8 mouse cellular contexts compared by ENCODE assay signal in the genomic region with DNA sequence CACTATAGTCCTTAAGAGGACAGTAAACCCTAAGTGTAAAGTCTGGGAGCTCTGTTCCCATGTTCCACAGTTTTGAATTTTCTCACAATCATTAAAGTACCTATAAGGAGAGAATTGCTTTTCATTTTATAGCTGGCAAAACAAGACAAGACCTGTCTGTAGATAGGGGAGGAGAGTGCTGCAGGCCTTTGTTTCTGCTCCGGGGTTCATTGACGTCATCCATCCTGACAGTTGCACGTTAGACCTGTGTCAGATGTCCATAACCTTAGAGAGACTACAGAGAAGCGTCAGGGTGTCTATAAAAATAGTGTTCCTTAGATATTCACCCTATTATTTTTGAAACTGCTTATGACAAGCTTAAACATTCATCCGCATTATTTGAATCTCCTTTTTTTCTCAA. TPM values are rescaled to one million over a fixed set of nuclear protein-coding genes. Genes with fewer than 3 reads are reported as not detected.
A peak's percentile ranks its signal among the peaks of the same experiment; 100 is the strongest.
DNase-seq lines count a peak whose midpoint lies in the region; ATAC-seq and TF ChIP-seq lines count a peak whose summit lies in the region.

No protein-coding gene starts in this region.

- no peak overlapping the region for H3K27ac ChIP-seq in heart, embryonic 16.5 days (ENCODE audit: low read length)
- H3K27ac ChIP-seq in bone marrow, adult 2 months (ENCODE audit: control insufficient read depth, insufficient read depth, low read depth, low read length, poor library complexity): no peak overlapping the region
- no peak overlapping the region for H3K27ac ChIP-seq in hindbrain, embryonic 16.5 days (ENCODE audit: low read depth, low read length)
- no peak overlapping the region for H3K27ac ChIP-seq in midbrain, embryonic 15.5 days
- no peak overlapping the region for H3K27ac ChIP-seq in thymus, adult 2 months (ENCODE audit: control insufficient read depth, insufficient read depth, low read length)

- WGBS in heart, embryonic 16.5 days: 52% methylated on average over 5 of the region's 5 CpGs
- 45% methylated on average over 5 of the region's 5 CpGs for WGBS in bone marrow, adult 2 months
- 70% methylated on average over 5 of the region's 5 CpGs for WGBS in hindbrain, embryonic 16.5 days
- 74% methylated on average over 5 of the region's 5 CpGs for WGBS in midbrain, embryonic 15.5 days
- WGBS in thymus, adult 2 months: 52% methylated on average over 5 of the region's 5 CpGs

- TF ChIP-seq CTCF in bone marrow, adult 2 months (IDR thresholded peaks at IDR 0.05; ENCODE audit: control insufficient read depth, insufficient read depth, low read length): no peak
- no peak for TF ChIP-seq CTCF in thymus, adult 2 months (IDR thresholded peaks at IDR 0.05; ENCODE audit: borderline replicate concordance, control insufficient read depth, extremely low read depth, insufficient read depth, low read length, poor library complexity)

- H3K27me3 ChIP-seq in heart, embryonic 16.5 days (ENCODE audit: control insufficient read depth, insufficient read depth, low read length): no peaks in the 10 kb centered on the region
- no peaks in the 10 kb centered on the region for H3K27me3 ChIP-seq in hindbrain, embryonic 16.5 days (replicated peaks; ENCODE audit: control insufficient read depth, insufficient read depth, low read length)
- H3K27me3 ChIP-seq in midbrain, embryonic 15.5 days (replicated peaks): no peaks in the 10 kb centered on the region
- no peaks in the 10 kb centered on the region for H3K27me3 ChIP-seq in thymus, adult 2 months (ENCODE audit: control insufficient read depth, insufficient read depth, low read length)

- peaks cover 17% of the 10 kb centered on the region for H3K4me1 ChIP-seq in heart, embryonic 16.5 days (ENCODE audit: control insufficient read depth, insufficient read depth, low read length)
- peaks cover 3% of the 10 kb centered on the region; the same call in 1 of the 2 replicates for H3K4me1 ChIP-seq in bone marrow, adult 2 months (ENCODE audit: control insufficient read depth, insufficient read depth, low read length)
- H3K4me1 ChIP-seq in hindbrain, embryonic 16.5 days (ENCODE audit: control insufficient read depth, insufficient read depth, low read depth, low read length): peaks cover 11% of the 10 kb centered on the region
- H3K4me1 ChIP-seq in midbrain, embryonic 15.5 days: peaks cover 13% of the 10 kb centered on the region
- peaks cover 2% of the 10 kb centered on the region for H3K4me1 ChIP-seq in thymus, adult 2 months (replicated peaks; ENCODE audit: control insufficient read depth, insufficient read depth, low read length)

- H3K9me3 ChIP-seq in heart, embryonic 16.5 days (replicated peaks; ENCODE audit: control insufficient read depth, low read length): no peaks in the 10 kb centered on the region
- H3K9me3 ChIP-seq in hindbrain, embryonic 16.5 days (ENCODE audit: control insufficient read depth, low read length): no peaks in the 10 kb centered on the region
- no peaks in the 10 kb centered on the region for H3K9me3 ChIP-seq in midbrain, embryonic 15.5 days

- H3K36me3 ChIP-seq in heart, embryonic 16.5 days (ENCODE audit: control insufficient read depth, insufficient read depth): peaks cover 2% of the 10 kb centered on the region; the same call in 1 of the 2 replicates
- H3K36me3 ChIP-seq in hindbrain, embryonic 16.5 days (ENCODE audit: control insufficient read depth, insufficient read depth, low read length): peaks cover 2% of the 10 kb centered on the region; the same call in 1 of the 2 replicates
- no peaks in the 10 kb centered on the region for H3K36me3 ChIP-seq in midbrain, embryonic 15.5 days (replicated peaks)
- peaks cover 8% of the 10 kb centered on the region for H3K36me3 ChIP-seq in thymus, adult 2 months (ENCODE audit: control insufficient read depth, insufficient read depth, low read length)

- TF ChIP-seq POLR2A in bone marrow, adult 2 months (IDR thresholded peaks at IDR 0.05; ENCODE audit: borderline replicate concordance, control insufficient read depth, low read depth, low read length): no peak
- TF ChIP-seq POLR2A in thymus, adult 2 months (IDR thresholded peaks at IDR 0.05; ENCODE audit: control insufficient read depth, extremely low read depth, insufficient read depth, low read length, poor library complexity): no peak

- ATAC-seq in heart, embryonic 16.5 days (replicated peaks; ENCODE audit: extremely low read depth, insufficient read depth, low FRiP score): no peak
- no peak for ATAC-seq in hindbrain, embryonic 16.5 days
- ATAC-seq in midbrain, embryonic 15.5 days (replicated peaks): no peak

- H3K9ac ChIP-seq in heart, embryonic 16.5 days (ENCODE audit: low read length): peak overlapping the region; percentile 94
- H3K9ac ChIP-seq in hindbrain, embryonic 16.5 days (ENCODE audit: low read depth, low read length): no peak overlapping the region
- H3K9ac ChIP-seq in midbrain, embryonic 15.5 days: 0 out of 2 replicates have a peak overlapping the region, but pooled peaks have one; percentile 15

- H3K4me2 ChIP-seq in heart, embryonic 16.5 days (ENCODE audit: low read depth, low read length): peak overlapping the region; percentile 81
- H3K4me2 ChIP-seq in hindbrain, embryonic 16.5 days (ENCODE audit: low read length): peak overlapping the region; percentile 79
- H3K4me2 ChIP-seq in midbrain, embryonic 15.5 days: peak overlapping the region; percentile 84

- peak overlapping the region; percentile 95 for H3K4me3 ChIP-seq in heart, embryonic 16.5 days (ENCODE audit: low read length)
- H3K4me3 ChIP-seq in bone marrow, adult 2 months (replicated peaks; ENCODE audit: control insufficient read depth, low read depth, low read length): peak overlapping the region; percentile 84
- H3K4me3 ChIP-seq in hindbrain, embryonic 16.5 days (ENCODE audit: low read length): peak overlapping the region; percentile 96
- H3K4me3 ChIP-seq in midbrain, embryonic 15.5 days: peak overlapping the region; percentile 90
- no peak overlapping the region for H3K4me3 ChIP-seq in thymus, adult 2 months (ENCODE audit: control insufficient read depth, insufficient read depth, low read length)

- no peak for DNase-seq in heart, adult 9 months (ENCODE audit: low spot score in 2 of 2)
- no peak for DNase-seq in thymus, adult 2 months
- no peak for DNase-seq in thymus, postnatal 36 days
- no peak for DNase-seq in spleen, postnatal 4 days (ENCODE audit: low spot score in 2 of 2)

RNA-seq across cellular contexts. Expression of a gene that starts 2.9 kb away (rescaled TPM):
- 41.8 and 49.1 TPM in 2 replicates for polyA plus RNA-seq in heart, embryonic 16.5 days (2015; fragmentation: Nextera tagmentation; extraction: Ambion mirVana)
- 8.8 and 14.2 TPM in 2 replicates for polyA plus RNA-seq in bone marrow, adult 2 months (2011; ENCODE audit: insufficient read depth, insufficient read length, low replicate concordance, missing spikeins)
- 33.6 and 33.7 TPM in 2 replicates for polyA plus RNA-seq in hindbrain, embryonic 16.5 days (2015; fragmentation: Nextera tagmentation; extraction: Ambion mirVana)
- 30.9 and 32.4 TPM in 2 replicates for polyA plus RNA-seq in midbrain, embryonic 15.5 days (2015; fragmentation: Nextera tagmentation; extraction: Ambion mirVana)
- 17.3 and 21.1 TPM in 2 replicates for polyA plus RNA-seq in thymus, adult 2 months (2012; rRNA removed)

RNA-seq across cellular contexts. Expression of a gene that starts 12.3 kb away (rescaled TPM):
- 39.6 and 45.5 TPM in 2 replicates for polyA plus RNA-seq in heart, embryonic 16.5 days (2015; fragmentation: Nextera tagmentation; extraction: Ambion mirVana)
- polyA plus RNA-seq in bone marrow, adult 2 months (2011; ENCODE audit: insufficient read depth, insufficient read length, low replicate concordance, missing spikeins): 14.4 and 34.3 TPM in 2 replicates
- 74.9 and 88.9 TPM in 2 replicates for polyA plus RNA-seq in hindbrain, embryonic 16.5 days (2015; fragmentation: Nextera tagmentation; extraction: Ambion mirVana)
- 78.6 and 85.6 TPM in 2 replicates for polyA plus RNA-seq in midbrain, embryonic 15.5 days (2015; fragmentation: Nextera tagmentation; extraction: Ambion mirVana)
- polyA plus RNA-seq in thymus, adult 2 months (2012; rRNA removed): 19.2 and 20.6 TPM in 2 replicates
